Mouse (Mus musculus): ENCODE measurements around the gene Tmem110.

Gene Tmem110

DNA sequence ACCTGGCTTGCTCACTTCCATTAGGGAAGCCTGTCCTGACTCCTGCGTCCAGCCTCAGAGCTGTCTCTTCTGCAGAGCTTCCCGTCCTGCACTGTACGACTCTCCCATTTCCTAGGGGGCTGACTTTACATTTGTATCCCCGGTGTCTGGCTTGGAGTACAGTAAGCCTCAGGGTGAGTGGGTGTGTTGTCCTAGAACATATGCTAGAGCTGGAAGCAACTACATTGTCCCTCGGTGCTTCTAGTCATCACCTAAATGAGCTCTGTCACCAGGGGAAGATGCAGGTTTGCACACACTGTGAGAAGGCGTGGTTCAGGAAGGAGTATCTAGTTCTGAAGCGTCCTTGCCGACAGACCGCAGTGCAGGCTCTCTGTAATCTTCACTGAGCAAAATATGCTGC is 37.0 kb downstream of the Tmem110 start:
- DNase-seq (ENCODE audit: low spot score in 2 of 2): no peak

DNA sequence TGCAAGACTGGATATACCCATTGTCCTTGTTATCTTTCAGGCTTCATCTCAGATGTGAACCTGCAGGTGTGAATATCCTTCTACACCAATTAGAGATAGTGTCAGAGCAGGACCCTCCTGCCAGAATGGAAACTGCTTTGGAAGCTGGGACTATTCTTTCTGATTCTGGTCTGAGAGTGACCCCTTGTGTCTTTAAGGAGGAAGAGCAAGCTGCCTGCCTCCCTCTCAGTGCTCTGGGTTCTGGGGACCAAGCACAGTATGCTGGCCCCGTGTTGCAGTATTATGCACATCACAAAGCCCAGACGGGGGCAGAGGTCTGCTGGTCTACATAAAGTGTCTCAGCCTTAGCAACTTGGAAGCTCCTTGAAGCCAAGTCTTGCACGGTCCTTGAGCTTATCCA is 39.9 kb downstream of the Tmem110 start:
- no peak for DNase-seq (ENCODE audit: low spot score in 2 of 2)

- peak; percentile 52 to 83 for DNase-seq (ENCODE audit: low spot score in 2 of 2)
These were observed 41.7 kb downstream of the Tmem110 start for GRCm38 (mm10) chr14:30867042-30867441.

- DNase-seq (ENCODE audit: low spot score in 2 of 2): no peak
These were observed 43.4 kb downstream of the Tmem110 start for GRCm38 (mm10) chr14:30868826-30869225.

DNA sequence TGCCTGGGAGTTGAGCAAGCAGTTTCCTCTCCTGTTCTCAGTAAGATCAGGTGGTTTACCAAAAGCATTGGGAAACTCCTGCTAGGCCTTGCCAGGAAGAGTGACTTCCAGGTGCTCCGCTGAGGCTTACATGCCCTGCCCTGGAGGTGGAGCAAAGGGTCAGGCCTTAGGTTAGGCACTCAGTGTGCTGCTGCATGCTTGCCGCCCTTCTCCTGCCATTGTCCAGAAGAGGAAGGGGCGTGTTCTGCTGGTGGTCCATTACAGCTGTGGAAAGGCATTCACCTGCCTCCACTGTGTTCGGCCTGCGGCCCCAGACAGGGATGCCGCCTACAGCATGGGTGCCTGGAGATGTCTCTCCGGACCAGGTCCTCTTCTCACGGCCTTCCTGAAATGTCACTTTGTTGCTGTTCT is 44.0 kb downstream of the Tmem110 start:
- DNase-seq (ENCODE audit: low spot score in 2 of 2): no peak

- no peak for DNase-seq (ENCODE audit: low spot score in 2 of 2)
These were observed 45.1 kb downstream of the Tmem110 start for GRCm38 (mm10) chr14:30870206-30871147.

GRCm38 (mm10) chr14:30874095-30874700 is 48.8 kb downstream of the Tmem110 start:
- no peak for DNase-seq (ENCODE audit: low spot score in 2 of 2)

GRCm38 (mm10) chr14:30875130-30875865 is 49.9 kb downstream of the Tmem110 start:
- no peak for DNase-seq (ENCODE audit: low spot score in 2 of 2)

DNA sequence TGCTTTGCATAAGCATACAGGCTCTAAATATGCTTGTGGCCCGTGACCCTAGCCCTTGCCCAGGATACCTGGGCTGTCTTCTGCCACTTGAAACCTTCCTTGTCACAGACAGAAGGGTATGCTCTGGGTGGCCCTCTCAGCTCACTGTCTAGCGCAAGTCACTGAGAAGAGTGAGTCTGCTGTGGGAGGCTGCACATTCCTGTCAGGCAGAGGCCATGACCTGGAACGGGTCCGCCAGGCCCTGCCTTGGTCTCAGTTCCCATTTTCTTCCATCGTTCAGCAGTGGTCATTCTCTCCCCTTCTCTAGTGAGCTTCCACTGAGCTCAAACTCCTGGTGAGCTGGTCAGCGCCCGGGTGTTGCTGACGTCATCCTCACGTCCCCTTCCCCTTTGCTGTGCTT is 50.6 kb downstream of the Tmem110 start:
- no peak for DNase-seq (ENCODE audit: low spot score in 2 of 2)

DNA sequence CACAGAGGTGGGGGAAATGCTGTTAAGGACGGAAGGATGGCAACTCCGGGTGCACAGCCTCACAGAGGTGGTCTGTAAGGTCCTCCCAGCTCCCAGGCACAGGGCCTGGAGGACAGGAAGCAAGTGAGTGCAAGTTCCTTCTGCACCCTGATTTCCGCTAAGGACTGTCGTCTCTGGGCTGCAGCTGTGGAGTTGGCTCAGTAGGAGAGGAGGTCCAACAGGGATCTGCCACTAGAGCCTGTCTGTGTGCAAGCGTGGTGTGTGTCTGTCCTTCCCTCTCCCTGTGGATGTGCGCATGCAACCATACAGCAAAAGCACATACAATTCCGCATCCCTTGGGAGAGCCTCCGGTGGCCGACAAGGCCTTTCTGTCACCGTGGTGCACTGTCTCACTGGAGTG is 51.1 kb downstream of the Tmem110 start:
- no peak for DNase-seq (ENCODE audit: low spot score in 2 of 2)

DNA sequence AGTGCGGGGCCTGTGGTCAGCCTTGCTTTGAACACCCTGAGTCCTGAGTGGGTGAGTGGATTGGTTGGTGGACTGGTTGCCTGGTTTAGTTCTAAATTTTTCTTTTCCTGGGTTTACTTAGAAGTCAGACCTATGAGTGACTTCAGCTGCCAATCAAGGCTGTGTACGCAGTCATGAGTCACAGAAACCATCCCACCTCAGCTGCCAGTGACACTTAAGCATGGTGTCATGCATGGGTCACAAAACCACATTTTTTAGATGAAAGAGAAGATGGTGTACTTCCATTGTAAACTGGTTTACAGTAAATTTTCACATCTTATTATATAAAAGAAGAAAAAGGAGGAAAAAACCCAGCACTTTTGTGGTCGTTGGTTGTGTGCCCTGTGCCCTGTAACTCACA is 52.4 kb downstream of the Tmem110 start:
- no peak for DNase-seq (ENCODE audit: low spot score in 2 of 2)

DNA sequence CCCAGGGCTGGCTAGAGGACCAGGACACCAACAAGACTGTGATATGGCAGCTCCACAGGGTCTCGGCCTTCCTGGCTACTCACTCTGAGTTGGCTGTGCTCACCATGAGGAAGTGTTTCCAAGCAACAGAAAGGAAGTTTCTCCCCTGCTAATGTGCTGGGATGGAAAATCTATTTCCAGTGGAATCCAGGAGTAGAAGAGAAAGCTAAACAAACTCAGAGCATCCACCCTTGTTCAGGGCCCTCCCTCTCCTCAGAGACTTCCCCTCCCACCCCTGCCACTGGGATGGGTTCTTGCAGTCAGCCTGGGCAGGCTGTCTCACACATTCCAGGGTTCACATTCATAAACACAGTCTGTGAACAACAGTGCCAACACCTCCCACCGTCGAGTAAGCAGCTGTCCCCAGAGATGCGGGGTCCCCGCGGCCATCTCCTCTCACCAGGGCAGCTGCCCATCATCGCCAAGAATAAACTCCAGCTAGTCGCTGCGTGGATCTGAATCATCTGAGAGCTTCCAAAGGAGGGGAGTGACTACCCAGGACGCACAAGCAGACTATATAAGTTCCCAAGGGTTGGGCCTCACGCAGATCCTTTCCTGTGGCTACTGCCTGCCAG is 53.7 kb downstream of the Tmem110 start, which contains the start of gene Mustn1:
Gene Mustn1, plus strand, starts transcription at position 243 of the 614 bp plus-strand sequence.
- DNase-seq (ENCODE audit: low spot score in 2 of 2): no peak

GRCm38 (mm10) chr14:30879794-30880193 is 54.4 kb downstream of the Tmem110 start:
- no peak for DNase-seq (ENCODE audit: low spot score in 2 of 2)

- no peak for DNase-seq (ENCODE audit: low spot score in 2 of 2)
These were observed 54.9 kb downstream of the Tmem110 start for GRCm38 (mm10) chr14:30880251-30880650.

GRCm38 (mm10) chr14:30880811-30881717 is 55.7 kb downstream of the Tmem110 start:
- DNase-seq (ENCODE audit: low spot score in 2 of 2): peak; percentile 21 to 75

- DNase-seq (ENCODE audit: low spot score in 2 of 2): no peak
These were observed 56.3 kb downstream of the Tmem110 start for GRCm38 (mm10) chr14:30881718-30882108.

- DNase-seq (ENCODE audit: low spot score in 2 of 2): no peak
These were observed 59.9 kb downstream of the Tmem110 start for GRCm38 (mm10) chr14:30885298-30885697.

DNA sequence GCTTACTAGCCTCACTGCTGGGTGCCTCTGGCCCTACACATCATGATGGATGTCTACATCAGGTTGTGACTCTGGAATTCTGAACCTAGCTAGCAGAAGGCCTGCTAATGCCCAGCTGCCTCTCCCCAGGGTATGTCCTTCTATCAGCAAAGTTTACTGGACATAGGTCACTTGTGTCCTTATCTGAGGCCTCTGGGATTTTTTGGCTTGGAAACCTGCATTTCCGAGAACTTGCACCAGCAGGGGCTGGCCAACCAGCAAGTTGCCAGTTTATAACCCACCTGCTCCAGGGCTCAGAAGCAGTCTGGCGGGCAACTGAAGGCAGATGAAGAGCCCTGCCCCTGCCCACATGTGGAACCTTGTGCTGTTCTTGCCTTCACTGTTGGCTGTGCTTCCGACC is 60.8 kb downstream of the Tmem110 start, which contains the start of gene Itih4:
Gene Itih4, plus strand, starts transcription at position 273 of the 400 bp plus-strand sequence.
- DNase-seq (ENCODE audit: low spot score in 2 of 2): no peak

DNA sequence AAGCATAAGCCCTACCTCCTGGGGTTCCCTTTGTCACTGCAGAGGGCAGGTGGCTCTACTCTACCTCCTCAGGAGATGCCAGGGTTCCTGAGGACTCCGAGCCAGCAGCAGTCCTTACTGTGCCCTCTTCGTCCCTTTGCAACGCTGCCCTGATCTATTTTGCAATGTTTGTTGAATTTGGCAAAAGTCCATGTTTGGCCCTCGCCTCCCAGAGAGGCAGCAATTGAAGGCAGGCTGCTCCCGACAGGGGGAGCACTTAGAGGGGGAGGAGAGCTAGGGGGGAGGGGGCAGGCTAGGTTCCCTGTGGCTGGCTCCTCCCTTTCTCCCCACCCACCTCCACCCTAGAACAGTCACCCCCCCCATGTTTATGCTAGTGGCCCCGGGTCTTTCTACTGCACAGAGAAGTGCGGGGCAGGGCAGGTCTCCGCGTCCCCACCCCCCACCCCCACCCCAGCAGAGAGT is 62.9 kb downstream of the Tmem110 start:
- DNase-seq (ENCODE audit: low spot score in 2 of 2): no peak

GRCm38 (mm10) chr14:30899972-30900371 is 74.6 kb downstream of the Tmem110 start:
- DNase-seq (ENCODE audit: low spot score in 2 of 2): no peak

GRCm38 (mm10) chr14:30902628-30903027 is 77.2 kb downstream of the Tmem110 start:
- no peak for DNase-seq (ENCODE audit: low spot score in 2 of 2)

All from spleen, postnatal 10 days (tissue).